Mouse (Mus musculus) G1E-ER4 (cell line): ENCODE measurements around the gene Oxa1l. TPM values are rescaled to one million over a fixed set of nuclear protein-coding genes. Genes with fewer than 3 reads are reported as not detected.

ENCODE experiments used
- GATA1 ChIP-seq: IDR thresholded peaks from one replicate; pipeline ENCODE4 v1.8.0; 2012; ENCODE audit warnings: low read length, inconsistent platforms
- polyA plus RNA-seq: library from polyadenylated mRNA; stranded (reverse); fragments of >175 nt; gene quantifications from 2 replicates; pipeline ENCODE4 v1.2.3, GENCODE M21; 2012

The Oxa1l gene
- polyA plus RNA-seq, 1 experiment = 228 TPM

DNA sequence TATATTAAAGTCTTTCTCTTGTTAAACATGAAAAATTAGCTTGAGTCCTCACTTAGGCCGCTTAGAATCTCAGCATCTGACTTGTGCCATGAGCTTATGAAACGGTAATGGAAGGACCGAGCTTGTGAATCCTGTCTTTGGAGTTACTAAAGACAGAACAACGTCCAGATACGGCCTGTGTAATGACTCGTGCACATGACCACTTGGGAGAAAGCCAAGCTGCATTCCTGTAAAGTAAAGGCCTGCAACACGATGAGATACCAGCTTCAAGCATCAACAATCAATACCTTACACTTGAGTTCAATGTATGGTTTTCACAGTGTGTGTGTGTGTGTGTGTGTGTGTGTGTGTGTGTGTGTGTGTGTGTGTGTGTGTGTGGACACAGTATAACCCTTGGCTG lies 36.1 kb downstream of the Oxa1l start:
- TF ChIP-seq GATA1 = no peak

DNA sequence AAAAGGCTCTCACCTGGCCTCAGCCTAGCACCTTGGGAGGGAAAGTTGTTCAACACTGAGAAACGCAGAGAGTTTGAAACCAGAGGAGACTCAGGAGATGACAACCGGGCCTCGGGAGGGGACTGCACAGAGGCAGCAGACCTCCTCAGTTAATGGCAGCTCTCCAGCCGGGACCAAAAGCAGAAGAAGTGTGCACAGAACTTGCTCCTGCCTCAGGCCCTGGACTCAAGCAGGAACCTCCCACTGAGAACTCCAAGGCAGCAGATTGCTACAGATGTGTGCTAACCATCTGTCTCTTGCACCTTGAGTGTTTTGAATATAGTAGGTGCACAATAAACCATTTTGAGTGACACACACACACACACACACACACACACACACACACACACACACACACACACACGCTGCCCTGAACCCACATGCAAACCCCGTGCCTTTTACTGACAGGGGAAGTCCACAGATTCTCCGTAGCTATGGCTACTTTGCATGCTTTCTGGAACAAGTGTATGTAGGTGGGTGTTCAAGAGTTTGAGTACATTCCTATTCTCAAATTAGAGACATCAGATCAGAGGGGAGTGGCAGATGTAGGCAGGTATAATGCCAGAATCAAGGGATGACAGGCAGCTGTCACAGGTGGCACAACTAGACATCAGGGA lies 37.4 kb downstream of the Oxa1l start:
- TF ChIP-seq GATA1 = no peak

DNA sequence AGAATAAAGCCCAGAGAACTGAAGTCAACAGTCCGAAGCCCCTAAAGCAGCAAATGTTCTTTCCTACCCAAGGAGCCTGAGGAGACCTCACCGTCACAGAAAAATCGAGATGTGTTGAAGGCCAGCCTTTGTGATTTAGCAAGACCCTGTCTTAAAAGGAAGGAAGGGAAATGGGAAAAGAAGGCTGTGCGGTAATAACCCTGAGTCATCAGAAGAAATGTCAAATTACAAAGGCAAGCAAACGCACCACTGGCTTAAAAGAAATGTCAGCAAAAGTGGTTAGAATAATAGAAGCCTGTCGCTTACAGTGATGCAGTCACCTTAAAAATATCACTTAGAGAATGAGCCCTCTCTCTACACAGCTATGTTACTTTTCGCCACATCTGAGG lies 37.9 kb downstream of the Oxa1l start:
- TF ChIP-seq GATA1 = no peak

DNA sequence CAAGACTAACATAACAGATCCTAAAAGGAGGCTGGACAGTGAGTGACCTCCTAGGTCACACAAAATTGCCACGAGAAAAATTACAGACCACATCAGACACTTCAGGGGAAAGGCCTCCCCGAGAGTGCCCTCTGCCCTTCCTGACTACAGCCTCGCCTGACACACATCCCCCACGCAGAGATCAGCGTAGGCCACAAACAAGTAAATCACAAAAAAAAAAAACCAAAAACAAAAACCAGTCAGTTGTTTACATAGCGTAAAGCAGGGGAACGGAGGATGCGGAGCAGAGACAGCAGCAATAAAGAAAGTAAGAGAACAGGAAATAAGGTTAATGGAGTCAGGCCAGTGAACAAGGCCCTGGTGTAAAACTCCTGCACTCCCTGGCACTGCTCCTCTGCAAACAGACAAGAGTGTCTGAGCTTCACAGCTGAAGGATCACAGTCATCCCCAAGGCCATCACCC lies 38.3 kb downstream of the Oxa1l start:
- TF ChIP-seq GATA1 = no peak

DNA sequence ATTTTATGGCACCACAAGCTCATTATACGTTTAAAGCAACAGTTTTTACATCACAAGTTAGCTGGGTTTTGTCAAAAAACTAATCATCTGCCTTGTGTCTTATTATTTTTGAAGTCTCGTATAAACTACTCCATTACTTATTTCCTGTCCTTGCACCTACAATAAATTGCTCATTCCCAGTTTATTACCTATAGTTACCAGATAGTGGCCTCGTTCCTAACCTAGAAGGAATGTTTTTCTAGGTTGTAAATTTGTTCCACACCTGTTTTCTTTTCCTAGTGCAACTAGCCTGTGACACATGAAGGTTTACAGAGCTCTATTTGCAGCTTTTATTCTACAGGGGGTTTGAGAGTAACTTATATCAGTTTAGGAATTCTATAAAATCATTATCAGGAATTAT lies 41.1 kb downstream of the Oxa1l start:
- no peak for TF ChIP-seq GATA1

DNA sequence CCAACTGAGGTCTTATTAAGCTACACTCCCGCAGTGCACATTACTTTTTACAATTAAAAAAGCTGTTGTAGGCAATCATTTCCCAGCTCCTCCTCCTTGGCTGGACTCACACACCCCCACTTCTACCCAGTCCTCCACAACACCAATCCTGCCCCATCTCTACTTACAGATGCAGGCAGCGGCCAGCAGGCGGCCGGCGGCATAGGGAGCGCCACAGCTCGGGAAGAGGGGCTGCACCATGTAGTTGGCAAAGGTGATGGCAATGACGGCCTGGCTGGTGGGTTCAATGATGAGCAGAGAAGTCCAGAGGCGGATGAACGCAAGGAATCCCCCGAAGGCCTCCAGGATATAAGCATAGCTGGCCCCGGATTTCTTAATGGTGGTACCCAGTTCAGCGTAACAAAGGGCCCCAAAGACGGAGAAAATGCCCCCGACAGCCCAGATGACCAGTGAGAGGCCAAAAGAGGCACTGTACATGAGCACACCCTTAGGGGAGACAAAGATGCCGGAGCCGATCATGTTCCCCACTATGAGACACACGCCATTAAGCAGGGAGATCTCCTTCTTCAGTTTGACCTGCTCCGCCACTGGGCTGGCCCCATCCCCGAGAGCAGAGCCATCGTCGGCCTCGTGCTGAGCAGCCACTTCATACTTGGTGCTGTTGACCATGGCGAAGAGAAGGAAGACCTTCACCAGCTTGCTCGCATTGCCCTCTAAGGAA lies 47.9 kb downstream of the Oxa1l start:
- TF ChIP-seq GATA1 = no peak

DNA sequence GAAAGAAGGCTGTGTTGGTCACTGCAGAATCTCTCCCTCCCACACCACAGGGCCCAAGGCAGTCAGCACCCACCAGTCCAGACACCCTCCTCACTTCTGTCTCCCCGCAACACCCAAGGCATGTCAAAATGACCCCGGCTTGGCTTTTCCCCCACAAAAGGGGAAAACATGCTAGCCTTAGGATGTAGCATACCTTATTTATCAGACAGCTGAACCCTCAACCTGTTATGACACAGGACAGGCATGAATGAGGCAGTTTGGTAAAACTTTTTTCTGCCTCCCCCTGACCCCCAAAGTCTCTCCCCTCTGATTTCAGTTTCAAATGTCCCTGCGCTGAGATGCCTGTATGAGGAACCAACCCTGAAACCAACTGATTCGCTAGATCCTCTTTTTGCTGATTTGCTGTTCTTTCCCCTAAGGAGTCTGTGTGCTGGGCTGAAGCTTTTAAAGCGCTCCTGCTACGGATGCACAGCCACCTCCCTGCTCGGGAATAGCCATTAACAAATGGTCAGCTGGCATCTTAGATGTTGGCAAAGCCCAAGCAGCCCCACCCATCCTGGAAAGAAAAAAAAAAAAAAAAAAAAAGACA lies 48.5 kb downstream of the Oxa1l start:
- no peak for TF ChIP-seq GATA1

DNA sequence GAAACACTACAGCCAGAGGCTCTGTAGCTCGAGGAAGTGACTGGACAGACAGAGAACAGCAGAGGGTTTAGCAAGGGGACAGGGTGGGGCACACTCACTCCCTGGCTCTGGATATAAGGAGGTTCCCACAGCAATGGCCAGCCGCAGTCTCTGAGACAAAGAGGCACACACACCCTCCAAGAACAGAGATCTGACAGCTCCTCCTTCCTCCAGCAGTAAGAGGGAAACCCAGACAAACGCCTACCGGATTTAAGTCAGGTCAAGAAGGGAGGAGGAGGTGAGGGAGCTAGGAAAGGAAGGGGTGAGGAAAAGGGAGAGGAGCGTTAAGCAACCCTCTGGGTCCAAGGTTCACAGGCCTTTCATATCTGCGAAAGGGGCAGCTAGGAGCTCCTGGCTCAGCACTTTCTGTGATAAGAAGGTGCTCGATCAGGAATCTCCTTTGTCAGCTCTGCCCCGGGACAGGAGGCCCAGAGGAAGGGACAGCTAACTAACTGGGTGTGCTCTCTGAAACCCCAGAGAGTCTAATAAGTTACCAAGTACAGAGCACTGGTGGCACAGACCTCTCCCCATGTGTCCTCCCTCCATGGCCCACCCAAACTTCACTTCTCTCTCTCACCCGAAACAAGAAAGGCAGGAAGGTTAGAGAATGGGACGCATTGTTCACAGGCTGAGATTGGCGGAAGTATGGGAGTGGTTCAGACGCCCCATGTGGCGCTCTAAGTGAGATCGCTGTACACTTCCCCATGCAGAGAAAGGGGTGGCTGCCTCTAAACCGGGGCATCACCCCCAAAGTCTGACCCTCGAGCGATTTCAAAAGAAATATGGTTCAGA lies 49.6 kb downstream of the Oxa1l start:
- no peak for TF ChIP-seq GATA1

DNA sequence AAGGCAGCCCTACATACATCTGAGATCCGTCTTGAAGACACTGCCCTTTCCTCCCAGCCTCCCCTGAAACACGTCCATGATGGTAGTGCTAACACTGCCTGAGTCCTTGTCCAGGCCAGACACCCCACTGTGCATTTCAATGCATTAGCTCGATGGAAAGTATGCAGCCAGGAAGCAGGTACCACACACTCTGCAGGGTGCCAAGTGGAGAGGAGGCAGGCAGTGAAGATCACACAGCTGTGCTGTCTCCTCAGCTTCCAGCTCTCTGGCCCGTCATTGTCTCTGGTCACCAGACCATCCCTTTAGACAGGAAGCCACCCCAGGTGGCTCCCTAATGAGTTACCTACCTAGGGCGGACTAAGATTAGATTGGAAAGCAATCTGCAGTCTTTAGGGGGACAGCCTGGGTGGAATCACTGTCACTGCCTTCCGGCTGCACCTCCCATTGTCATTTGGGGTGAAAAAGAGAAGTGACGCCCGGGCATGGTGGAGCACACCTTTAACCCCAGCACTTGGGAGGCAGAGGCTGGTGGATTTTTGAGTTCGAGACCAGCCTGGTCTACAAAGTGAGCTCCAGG lies 51.5 kb downstream of the Oxa1l start:
- TF ChIP-seq GATA1 = no peak

DNA sequence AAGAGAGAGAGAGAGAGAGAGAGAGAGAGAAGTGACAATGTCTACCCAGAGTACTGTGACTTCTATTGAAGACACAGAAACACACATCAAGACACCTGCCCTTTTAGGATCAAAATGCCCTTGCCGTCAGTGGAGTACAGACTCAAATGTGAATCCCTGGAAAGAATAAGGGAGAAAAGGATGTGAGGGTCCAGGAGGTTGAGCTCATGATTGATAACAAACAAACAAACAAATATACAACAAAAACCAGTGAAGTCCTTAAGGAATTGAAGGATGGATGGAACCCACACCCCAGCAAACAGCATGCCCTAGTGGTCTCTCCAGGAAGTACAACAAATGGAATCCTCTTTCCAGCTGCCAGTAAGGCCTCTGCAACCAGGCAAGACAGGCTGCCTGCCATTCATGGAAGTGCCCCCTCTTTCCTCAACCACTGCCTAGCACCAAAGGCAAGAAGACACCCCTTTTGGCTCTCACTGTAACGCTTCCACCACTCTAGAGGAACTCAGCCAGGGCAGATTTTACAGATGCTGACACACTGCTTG lies 52.1 kb downstream of the Oxa1l start:
- TF ChIP-seq GATA1 = no peak

DNA sequence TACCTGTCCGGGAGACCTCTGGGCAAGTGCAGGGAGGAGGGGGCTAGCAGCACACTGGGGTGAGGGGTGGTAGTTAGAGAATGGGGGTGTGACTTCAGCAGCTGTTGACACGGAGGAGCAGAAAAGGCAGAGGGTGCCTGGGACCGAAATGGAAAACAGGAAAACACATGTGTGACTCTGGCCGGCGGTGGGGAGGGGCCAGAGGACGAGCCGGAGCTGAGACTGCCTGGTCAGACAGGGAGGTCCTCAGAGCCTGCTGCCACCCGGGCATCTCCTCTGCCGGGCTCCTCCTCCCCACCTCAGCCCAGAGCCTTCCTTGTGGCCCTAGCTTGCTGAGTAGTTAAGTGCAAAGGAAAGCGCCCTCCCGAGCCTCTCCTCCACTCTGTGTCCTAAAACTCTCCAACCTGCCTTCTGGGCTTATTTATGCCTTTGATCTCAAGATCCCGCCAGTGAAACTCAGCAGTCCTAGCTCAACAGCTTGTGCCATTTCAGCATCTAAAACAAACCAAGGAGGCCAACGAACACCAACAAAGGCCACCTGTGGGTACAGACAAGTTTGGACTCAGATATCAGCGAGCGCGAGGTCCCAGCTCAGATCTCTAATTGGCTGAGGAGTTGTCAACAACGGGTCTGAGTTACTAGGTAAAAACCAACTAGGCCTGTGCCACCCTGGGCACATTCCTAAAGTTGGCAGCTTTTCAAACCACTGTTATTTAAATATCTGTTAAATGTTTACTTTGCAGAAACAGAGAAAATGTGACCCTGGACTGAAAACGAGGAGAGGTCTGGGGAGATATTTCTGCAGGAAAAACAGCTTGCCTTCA lies 53.5 kb downstream of the Oxa1l start:
- TF ChIP-seq GATA1 = no peak

DNA sequence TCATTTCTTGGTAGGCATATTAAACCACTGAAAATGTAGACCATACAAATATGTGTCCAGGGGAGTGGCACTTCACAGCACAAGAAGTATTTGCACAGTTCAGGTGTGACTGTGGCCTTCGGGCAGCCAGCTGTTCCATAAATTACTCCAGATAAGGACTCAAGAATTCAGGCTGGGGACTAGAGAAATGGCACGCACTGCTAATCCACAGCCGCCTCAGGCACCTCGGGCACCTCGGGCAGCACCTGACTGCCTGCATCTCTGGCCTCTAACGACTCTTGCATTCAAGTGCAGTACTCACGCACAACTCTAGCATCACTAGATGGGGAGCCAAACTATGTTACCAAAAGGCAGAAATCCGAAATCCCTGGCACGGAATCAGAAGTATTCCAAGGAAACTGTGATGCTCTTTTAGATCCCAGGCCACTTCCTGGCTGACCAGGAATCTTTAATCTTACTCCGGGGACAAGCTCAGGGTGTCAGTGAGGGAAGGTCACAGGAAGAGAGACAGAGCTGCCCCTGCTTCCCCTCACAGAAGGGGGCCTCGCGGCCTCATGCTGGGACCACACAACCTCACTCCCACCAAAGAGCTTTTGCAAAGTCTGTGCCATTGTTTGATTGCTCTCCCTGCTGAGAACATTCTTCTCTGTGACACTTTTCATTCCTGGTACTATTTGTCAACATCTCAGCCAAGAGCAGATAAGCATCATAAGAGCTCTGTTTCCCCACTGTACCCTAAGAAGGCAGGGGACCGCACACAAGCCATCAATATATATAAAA lies 54.8 kb downstream of the Oxa1l start:
- TF ChIP-seq GATA1 = no peak

DNA sequence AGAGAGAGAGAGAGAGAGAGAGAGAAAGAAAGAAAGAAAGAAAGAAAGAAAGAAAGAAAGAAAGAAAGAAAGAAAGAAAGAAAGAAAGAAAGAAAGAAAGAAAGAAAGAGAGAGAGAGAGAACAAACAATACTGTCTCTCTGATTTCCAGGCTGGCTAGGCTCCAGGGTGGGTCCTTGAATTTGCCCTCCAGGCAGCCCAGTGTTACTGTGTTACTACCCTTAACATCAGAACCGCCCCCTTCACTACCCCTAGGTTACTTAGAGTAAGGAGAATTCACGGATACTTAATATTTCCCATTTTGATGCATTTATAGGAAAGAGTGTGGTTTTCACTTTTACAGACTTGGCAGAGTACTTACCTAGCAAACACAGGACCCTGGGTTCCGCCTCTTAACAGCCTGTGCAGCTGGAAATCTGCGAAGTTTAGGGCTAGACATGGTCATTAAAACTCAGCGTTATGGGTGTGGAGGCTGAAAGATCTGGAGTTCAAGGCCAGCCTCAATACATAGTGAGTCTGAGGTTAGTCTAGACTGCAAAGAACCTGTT lies 55.7 kb downstream of the Oxa1l start:
- no peak for TF ChIP-seq GATA1

DNA sequence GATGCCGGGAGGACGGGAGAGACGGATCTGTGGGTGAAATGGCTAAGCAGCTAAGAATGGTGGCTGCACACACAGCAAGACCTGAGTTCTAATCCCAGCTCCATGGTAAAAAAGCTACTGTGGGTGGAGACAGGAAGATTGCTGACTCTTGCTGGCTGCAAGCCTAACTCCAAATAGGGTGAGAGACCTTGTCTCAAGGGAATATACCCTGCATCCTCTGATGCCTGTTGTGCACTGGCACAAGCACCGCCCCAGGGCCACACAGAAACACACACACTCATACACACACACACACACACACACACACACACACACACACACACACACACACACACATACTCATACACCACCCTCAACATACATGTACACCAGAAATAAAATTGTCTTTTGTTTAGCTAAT lies 56.2 kb downstream of the Oxa1l start:
- no peak for TF ChIP-seq GATA1
